Mouse (Mus musculus) inflammation-experienced regulatory T-cells, adult 6 months (primary cell): Measurements from ENCODE around the gene Fer1l5. TPM values are rescaled to one million over a fixed set of nuclear protein-coding genes. Genes with fewer than 3 reads are reported as not detected.

Experiments used
- ATAC-seq: one replicate; pipeline ENCODE4 v1.8.0; 2017
- polyA plus RNA-seq, 3 experiments: library from polyadenylated mRNA; unstranded; fragments of 100-300 nt; shearing (Covaris generic); gene quantifications; one replicate each; pipeline ENCODE4 v1.2.1; 2017

Gene Fer1l5
- polyA plus RNA-seq, 3 experiments from 2014 or later: 0.20 to 0.55 (median 0.39) TPM

- no peak for ATAC-seq
These were observed 60.9 kb downstream of the Fer1l5 start for GRCm38 (mm10) chr1:36432999-36433398.

DNA sequence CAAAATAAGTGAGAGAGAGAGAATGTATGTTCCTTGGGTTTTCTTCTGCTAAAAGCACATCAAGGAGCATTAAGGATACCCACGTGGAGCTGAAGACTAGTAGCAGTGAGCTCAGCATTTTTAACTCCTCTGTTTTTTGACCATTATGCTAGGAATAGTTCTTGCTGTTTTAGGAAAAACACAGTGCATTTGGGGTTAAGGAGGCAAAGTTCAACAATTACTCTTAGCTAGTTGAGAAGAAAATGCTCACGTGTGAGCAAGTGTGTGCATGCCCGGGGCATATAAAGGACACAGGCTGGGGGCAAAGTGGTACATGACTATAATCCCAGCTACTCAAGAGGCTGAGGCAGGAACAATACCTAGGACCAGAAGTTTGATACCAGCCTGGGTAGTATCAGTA is 61.5 kb downstream of the Fer1l5 start:
- no peak for ATAC-seq

DNA sequence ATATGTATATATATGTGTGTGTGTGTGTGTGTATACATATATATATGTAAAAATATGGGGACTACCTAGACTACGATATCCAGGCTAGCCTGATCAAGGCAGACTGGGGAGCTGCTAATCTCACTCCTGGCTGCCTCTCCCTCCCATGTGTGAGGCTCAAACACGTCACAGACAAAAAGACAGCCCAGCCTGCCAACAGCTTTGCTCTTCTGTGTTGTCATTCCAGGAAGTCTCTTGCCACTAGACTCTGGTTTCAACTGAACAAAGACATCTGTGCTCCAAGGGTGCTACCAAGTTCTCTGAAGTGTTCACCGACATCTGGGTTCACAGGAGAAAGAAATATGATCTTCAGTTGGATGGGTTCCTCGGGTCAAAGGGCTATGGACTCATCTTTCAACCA is 63.0 kb downstream of the Fer1l5 start:
- no peak for ATAC-seq

GRCm38 (mm10) chr1:36436515-36436914 is 64.4 kb downstream of the Fer1l5 start:
- no peak for ATAC-seq

DNA sequence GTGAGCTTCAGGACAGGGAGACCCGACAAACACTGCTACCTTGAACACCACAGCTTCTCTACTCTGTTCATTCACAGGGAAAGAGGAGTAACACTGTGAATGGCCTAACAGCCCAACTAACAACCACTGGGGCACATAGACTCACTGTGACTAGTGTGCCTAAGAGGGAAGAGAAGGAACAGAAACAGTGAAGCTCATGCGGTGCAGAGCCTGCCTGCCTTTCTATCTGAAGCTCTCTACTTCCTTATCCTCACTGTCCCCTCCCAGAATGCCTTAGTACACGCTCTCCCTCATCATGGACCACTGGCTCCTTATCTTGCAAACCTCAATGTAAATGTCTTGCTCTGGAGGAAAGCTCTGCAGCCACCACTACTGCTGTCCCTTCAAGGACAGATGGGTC is 65.1 kb downstream of the Fer1l5 start:
- no peak for ATAC-seq

- no peak for ATAC-seq
These were observed 69.0 kb downstream of the Fer1l5 start for GRCm38 (mm10) chr1:36441101-36441500.

- peak; percentile 100 for ATAC-seq
These were observed 72.7 kb downstream of the Fer1l5 start, which contains the start of gene Lman2l for GRCm38 (mm10) chr1:36444471-36445464. Lman2l (minus strand) TSS chr1:36445271.

- ATAC-seq: no peak
These were observed 73.4 kb downstream of the Fer1l5 start for GRCm38 (mm10) chr1:36445508-36445907.

DNA sequence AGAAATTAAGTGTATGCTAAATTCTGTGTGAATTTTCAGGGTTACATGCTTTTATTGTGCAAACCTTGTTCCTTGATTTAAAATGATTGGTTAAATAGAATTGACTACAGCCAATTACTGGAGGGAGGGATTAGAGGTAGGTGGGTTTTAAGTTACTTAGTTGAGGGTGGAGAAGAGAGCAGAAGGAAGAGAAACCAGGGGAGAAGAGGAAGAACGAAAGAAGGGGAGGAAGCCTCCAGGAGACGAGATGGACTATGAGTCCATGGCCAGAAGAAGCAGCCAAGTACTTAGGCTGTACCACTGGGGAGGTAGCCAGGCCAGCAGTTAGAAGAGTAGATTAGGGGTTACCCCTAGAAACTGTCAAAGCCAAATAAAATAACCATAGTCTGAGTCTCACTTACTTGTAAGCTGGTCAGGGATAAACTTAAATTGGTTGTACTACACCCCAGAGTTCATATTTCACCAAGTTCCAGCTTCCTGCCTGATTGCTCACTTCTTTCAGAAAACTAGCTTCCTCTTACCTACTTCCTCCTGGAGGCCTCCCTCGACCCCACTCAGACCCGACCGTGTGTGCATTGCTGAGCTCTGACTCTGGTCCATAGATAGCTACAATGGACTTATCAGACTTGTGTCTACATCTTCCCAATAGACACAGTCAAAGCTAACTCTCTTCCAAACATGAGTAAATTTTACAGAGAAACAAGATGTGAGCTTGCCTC is 74.2 kb downstream of the Fer1l5 start:
- no peak for ATAC-seq

DNA sequence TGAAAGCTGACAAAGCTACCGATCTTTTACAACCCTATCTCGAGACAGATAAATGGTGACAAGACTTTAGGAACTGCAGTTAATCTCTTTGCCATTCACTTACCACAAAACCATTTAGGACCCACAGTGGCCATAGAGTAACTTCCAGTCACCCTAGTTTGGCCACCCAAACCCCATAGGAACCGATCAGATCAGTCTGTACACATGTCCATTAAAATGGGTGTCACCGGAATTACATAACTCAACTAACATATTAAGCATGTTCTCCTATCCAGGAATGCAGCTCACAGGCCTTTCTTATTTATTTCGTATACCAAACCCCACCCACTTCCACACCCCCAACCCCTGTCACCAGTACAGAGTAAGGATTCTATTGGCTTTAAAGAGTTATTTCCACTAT is 74.8 kb downstream of the Fer1l5 start:
- ATAC-seq: no peak

GRCm38 (mm10) chr1:36454055-36454815 is 82.1 kb downstream of the Fer1l5 start:
- no peak for ATAC-seq

- ATAC-seq: no peak
These were observed 85.4 kb downstream of the Fer1l5 start for GRCm38 (mm10) chr1:36457388-36458014.

DNA sequence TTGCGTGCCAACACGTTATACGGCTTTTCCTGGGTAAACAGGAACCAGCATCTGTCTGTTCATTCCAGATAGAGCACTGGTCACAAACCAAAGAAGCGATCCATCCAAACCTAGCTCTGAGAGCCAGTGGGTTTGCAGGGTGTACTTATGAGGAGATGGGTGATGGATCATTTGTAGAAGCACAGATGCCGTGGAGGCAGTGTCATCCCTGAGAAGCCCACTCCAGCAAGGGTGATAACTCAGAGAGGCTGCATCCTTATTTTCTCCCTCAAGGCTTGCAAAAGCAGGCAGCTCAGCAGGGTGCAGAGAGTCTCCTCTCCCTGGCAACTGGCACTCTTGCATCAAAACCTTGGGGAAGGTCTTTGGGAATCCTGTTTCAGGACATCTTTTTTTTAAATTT is 86.1 kb downstream of the Fer1l5 start:
- no peak for ATAC-seq

GRCm38 (mm10) chr1:36461829-36462228 is 89.7 kb downstream of the Fer1l5 start:
- peak; percentile 41 for ATAC-seq

DNA sequence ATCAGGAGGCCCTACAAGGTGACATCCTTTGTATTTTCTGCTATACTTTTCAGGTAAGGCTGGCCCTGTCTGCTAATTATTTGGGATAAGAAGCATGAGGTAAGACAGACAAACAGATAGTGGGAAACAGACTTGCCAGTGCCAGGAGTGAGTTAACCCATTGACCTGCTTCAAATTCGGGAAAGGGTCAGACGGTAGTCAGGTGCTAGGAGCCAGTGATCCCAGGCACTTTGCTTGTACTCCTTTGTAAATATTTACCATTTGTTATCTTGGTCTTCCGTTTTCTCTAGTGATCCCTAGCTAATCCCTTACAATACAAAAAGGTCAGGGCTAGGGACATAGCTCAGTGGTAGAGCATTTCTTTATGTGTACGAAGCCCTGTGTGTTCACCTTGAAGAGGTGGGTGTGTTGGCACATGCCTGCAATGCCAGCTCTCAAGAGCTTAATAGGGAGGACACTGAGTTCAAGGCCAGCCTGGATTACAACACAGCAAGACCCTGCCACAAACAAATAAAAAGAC is 93.6 kb downstream of the Fer1l5 start:
- ATAC-seq: no peak

DNA sequence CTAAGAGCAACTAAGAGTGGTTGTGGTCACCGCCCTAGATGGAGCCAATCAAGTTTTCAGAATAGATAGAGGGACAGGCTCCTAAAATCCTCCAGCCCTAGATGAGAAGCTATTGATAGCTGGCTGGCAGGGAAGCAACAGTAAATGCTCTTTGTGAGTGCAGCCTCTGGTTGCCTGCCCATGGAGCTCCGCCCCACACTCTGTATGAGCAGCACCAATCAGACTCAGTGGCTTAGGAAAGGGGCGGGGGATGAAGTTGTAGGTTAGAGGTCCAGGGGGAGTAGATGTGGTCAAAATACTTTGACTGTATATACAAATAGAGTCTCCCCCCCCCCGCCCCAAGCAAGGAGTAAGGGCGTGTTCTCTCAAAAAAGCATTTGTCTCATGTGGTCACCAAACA is 95.4 kb downstream of the Fer1l5 start:
- no peak for ATAC-seq

- ATAC-seq: no peak
These were observed 97.8 kb downstream of the Fer1l5 start for GRCm38 (mm10) chr1:36469811-36470444.

- peak; percentile 87 for ATAC-seq
These were observed 99.4 kb downstream of the Fer1l5 start, which contains the start of gene Cnnm4 for GRCm38 (mm10) chr1:36471181-36472105. Cnnm4 (plus strand) TSS chr1:36471620.
